Mouse (Mus musculus): ENCODE measurements at regions not wholly inside any gene's neighbourhood (a gene's known extent, or its start where the extent isn't known, plus 50 kb on each side); places are given as distances from the start of the nearest gene placed in this dataset.

DNA sequence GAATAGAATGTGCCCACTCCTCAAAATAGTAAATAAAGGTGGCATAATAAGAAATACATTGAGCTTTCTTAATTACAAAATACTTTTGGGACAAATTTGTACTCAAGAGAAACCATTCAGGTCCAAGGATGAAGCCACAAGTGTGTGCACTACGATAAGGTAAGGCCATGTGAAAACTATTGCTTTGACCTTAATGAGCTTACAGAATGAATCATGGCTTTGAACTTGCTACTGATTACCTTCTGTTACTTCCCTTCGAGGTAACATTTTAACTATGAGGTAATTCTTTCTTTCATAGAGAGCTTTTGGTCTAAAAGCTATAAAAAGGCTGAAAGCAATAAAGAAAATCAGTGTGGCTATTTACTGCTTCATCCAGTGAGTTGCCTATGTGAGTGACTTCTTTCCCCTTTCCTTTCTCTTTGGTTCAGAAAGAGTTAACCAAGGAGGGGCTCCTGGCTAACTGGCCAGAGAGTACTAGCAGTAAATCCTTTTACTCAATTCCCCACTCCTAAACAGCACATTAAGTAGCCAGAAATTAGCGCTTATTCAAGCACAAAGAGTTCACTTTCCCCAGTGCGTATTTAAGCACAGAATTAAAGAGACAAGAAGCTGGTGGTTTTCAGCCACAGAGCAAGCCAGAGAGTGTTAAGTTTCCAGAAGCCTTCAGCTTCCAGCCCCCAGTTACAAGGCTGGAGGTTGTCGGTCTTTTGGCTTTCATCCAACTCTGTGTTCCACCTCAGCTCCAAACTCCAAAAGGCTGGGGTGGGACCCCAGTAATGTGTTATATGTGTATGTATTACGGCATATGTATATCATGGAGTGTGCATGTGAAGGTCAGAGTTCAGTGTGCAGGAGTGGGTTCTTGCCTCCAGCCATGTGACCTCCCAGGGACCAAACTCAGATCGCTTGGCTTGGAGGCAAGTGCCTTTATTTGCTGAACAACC is 194.3 kb upstream of the Gm10131 start:
- H3K4me1 ChIP-seq (ENCODE audit: control insufficient read depth in 2 of 2, insufficient read depth in 2 of 2, low read length in 2 of 2, poor library complexity in 1 of 2): no peaks in the 10 kb centered on the region
- H3K36me3 ChIP-seq (ENCODE audit: control insufficient read depth, insufficient read depth, low read length, poor library complexity, severe bottlenecking): no peaks in the 10 kb centered on the region
- no peak for TF ChIP-seq MAFK (IDR thresholded peaks at IDR 0.05; ENCODE audit: insufficient read depth, low read depth, low read length)
- in situ Hi-C loops (cut with MboI; ENCODE audit: low sequenced_read_pairs in 2 of 2, unreplicated experiment in 2 of 2): no loop called here
- no peak overlapping the region for H3K4me3 ChIP-seq (ENCODE audit: insufficient read depth in 1 of 2, low read depth in 1 of 2, low read length in 2 of 2, poor library complexity in 1 of 2, severe bottlenecking in 1 of 2)
- H3K9ac ChIP-seq (ENCODE audit: insufficient read depth, low read depth, low read length, poor library complexity, severe bottlenecking): no peak overlapping the region
- DNase-seq (ENCODE audit: low read depth, low spot score): no peak
- H3K27ac ChIP-seq (ENCODE audit: insufficient read depth, low read depth, low read length, poor library complexity, severe bottlenecking): no peak overlapping the region
- no peaks in the 10 kb centered on the region for H3K9me3 ChIP-seq (ENCODE audit: control insufficient read depth, insufficient read depth, low read depth, low read length)

DNA sequence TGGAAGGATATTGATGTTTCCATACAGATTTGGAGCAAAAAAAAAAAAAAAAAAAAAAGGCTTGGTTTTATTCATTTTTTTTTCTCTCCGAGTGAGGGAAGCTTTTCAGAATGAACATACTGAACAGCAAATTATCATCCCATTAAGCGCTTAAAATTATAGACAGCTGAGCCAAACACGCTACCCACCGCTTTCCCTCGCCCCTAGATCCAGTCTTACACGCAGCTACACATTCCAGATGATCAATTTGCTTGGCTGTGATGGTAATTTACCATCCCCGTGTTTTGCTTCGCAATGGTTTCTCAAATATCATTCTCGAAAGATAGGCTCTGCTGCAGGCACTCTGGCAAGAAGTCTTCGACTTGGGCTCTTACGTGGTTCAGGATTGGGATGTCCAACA is 192.3 kb upstream of the Gm10131 start:
- in situ Hi-C loops (cut with MboI; ENCODE audit: low sequenced_read_pairs in 2 of 2, unreplicated experiment in 2 of 2): no loop called here
- no peak for DNase-seq (ENCODE audit: low read depth, low spot score)
- Histone ChIP-seq H3K4me1 (ENCODE audit: control insufficient read depth in 2 of 2, insufficient read depth in 2 of 2, low read length in 2 of 2, poor library complexity in 1 of 2) (no peaks in the 10 kb centered on the region), H3K4me3 (ENCODE audit: insufficient read depth in 1 of 2, low read depth in 1 of 2, low read length in 2 of 2, poor library complexity in 1 of 2, severe bottlenecking in 1 of 2) (no peak overlapping the region), H3K9me3 (ENCODE audit: control insufficient read depth, insufficient read depth, low read depth, low read length) (no peaks in the 10 kb centered on the region), H3K9ac (ENCODE audit: insufficient read depth, low read depth, low read length, poor library complexity, severe bottlenecking) (no peak overlapping the region), H3K36me3 (ENCODE audit: control insufficient read depth, insufficient read depth, low read length, poor library complexity, severe bottlenecking) (no peaks in the 10 kb centered on the region), H3K27ac (ENCODE audit: insufficient read depth, low read depth, low read length, poor library complexity, severe bottlenecking) (no peak overlapping the region)
- TF ChIP-seq CHD2 (IDR thresholded peaks at IDR 0.05; ENCODE audit: low read depth, low read length) (no peak), HCFC1 (IDR thresholded peaks at IDR 0.05; ENCODE audit: borderline replicate concordance, insufficient read depth, low read length) (no peak), MAFK (IDR thresholded peaks at IDR 0.05; ENCODE audit: insufficient read depth, low read depth, low read length) (no peak), ZC3H11A (IDR thresholded peaks at IDR 0.05; ENCODE audit: borderline replicate concordance, low read depth, low read length) (no peak), ZNF384 (IDR thresholded peaks at IDR 0.05; ENCODE audit: low read depth, low read length) (no peak)

DNA sequence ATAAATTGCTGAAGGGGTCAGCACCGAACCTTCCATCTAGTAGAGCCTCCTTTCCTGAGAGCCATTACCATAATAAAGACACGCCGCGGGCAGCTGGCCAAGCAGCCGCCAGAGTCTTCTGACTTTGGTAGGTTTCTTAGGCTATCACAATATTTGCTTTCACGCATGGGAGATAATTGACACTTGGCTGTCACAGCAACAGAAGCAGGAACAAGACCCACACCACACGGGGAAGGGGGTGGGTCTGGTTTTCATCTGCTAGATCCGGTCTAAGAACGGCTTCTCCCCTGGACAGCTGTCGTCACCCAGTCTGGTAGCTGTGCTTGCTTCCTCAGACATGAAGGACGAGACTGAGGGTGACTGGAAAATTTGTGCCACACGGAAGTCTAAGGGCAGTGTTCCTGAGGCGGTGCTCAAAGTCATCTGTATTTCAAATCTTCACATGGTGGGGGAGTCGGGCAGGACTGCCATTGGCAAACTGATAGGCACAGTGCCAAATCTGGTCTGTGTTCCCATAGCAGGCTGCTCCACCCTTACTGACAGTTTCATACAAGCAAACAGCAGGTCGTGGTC is 188.9 kb upstream of the Gm10131 start:
- H3K4me3 ChIP-seq (ENCODE audit: insufficient read depth in 1 of 2, low read depth in 1 of 2, low read length in 2 of 2, poor library complexity in 1 of 2, severe bottlenecking in 1 of 2): no peak overlapping the region
- in situ Hi-C loops (cut with MboI; ENCODE audit: low sequenced_read_pairs in 2 of 2, unreplicated experiment in 2 of 2): no loop called here
- H3K9me3 ChIP-seq (ENCODE audit: control insufficient read depth, insufficient read depth, low read depth, low read length): no peaks in the 10 kb centered on the region
- no peaks in the 10 kb centered on the region for H3K36me3 ChIP-seq (ENCODE audit: control insufficient read depth, insufficient read depth, low read length, poor library complexity, severe bottlenecking)
- DNase-seq (ENCODE audit: low read depth, low spot score): no peak
- no peak for TF ChIP-seq MAFK (IDR thresholded peaks at IDR 0.05; ENCODE audit: insufficient read depth, low read depth, low read length)
- no peak for TF ChIP-seq CHD2 (IDR thresholded peaks at IDR 0.05; ENCODE audit: low read depth, low read length)
- TF ChIP-seq ZNF384 (IDR thresholded peaks at IDR 0.05; ENCODE audit: low read depth, low read length): no peak
- no peak for TF ChIP-seq HCFC1 (IDR thresholded peaks at IDR 0.05; ENCODE audit: borderline replicate concordance, insufficient read depth, low read length)
- TF ChIP-seq ZC3H11A (IDR thresholded peaks at IDR 0.05; ENCODE audit: borderline replicate concordance, low read depth, low read length): no peak
- no peak overlapping the region for H3K9ac ChIP-seq (ENCODE audit: insufficient read depth, low read depth, low read length, poor library complexity, severe bottlenecking)
- H3K4me1 ChIP-seq (ENCODE audit: control insufficient read depth in 2 of 2, insufficient read depth in 2 of 2, low read length in 2 of 2, poor library complexity in 1 of 2): no peaks in the 10 kb centered on the region
- H3K27ac ChIP-seq (ENCODE audit: insufficient read depth, low read depth, low read length, poor library complexity, severe bottlenecking): no peak overlapping the region

DNA sequence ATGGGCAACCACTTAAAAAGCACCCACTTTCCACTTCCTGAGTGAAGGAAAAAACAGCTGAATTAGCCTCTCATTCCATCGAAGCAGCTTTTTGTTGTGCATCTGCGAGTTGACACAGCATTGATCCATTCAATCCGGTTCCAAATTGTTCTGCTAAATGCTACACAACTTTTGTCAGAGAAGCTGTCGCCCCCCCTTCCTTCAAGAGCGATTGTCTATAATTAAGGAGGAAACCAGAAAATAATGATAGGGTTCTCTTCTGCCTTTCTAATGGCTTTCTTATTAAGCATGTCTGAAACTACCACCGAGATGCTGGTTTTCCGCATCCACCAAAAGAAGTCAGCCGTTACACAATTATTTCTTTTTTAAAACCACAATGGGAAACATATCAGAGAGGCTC is 183.2 kb upstream of the Gm10131 start:
- in situ Hi-C loops (cut with MboI; ENCODE audit: low sequenced_read_pairs in 2 of 2, unreplicated experiment in 2 of 2): no loop called here
- no peak overlapping the region for H3K27ac ChIP-seq (ENCODE audit: insufficient read depth, low read depth, low read length, poor library complexity, severe bottlenecking)
- H3K36me3 ChIP-seq (ENCODE audit: control insufficient read depth, insufficient read depth, low read length, poor library complexity, severe bottlenecking): no peaks in the 10 kb centered on the region
- H3K9ac ChIP-seq (ENCODE audit: insufficient read depth, low read depth, low read length, poor library complexity, severe bottlenecking): no peak overlapping the region
- no peaks in the 10 kb centered on the region for H3K9me3 ChIP-seq (ENCODE audit: control insufficient read depth, insufficient read depth, low read depth, low read length)
- no peak for DNase-seq (ENCODE audit: low read depth, low spot score)
- H3K4me1 ChIP-seq (ENCODE audit: control insufficient read depth in 2 of 2, insufficient read depth in 2 of 2, low read length in 2 of 2, poor library complexity in 1 of 2): no peaks in the 10 kb centered on the region
- no peak for TF ChIP-seq HCFC1 (IDR thresholded peaks at IDR 0.05; ENCODE audit: borderline replicate concordance, insufficient read depth, low read length)
- no peak for TF ChIP-seq MAFK (IDR thresholded peaks at IDR 0.05; ENCODE audit: insufficient read depth, low read depth, low read length)
- TF ChIP-seq CHD2 (IDR thresholded peaks at IDR 0.05; ENCODE audit: low read depth, low read length): no peak
- no peak for TF ChIP-seq ZC3H11A (IDR thresholded peaks at IDR 0.05; ENCODE audit: borderline replicate concordance, low read depth, low read length)
- TF ChIP-seq ZNF384 (IDR thresholded peaks at IDR 0.05; ENCODE audit: low read depth, low read length): no peak
- no peak overlapping the region for H3K4me3 ChIP-seq (ENCODE audit: insufficient read depth in 1 of 2, low read depth in 1 of 2, low read length in 2 of 2, poor library complexity in 1 of 2, severe bottlenecking in 1 of 2)

Measured in ES-E14 (cell line).